Comparison of ENCODE assay signal across 32 mouse cellular contexts in genomic region chr10:58249535-58249934, GRCm38 (mm10). TPM values are rescaled to one million over a fixed set of nuclear protein-coding genes. Genes with fewer than 3 reads are reported as not detected.
A peak's percentile ranks its signal among the peaks of the same experiment; 100 is the strongest.
DNase-seq lines count a peak whose midpoint lies in the region; ATAC-seq and TF ChIP-seq lines count a peak whose summit lies in the region.
"Had no signal": no experiment of that assay in that cellular context is flagged by ENCODE, and none has a peak within 500 bp of the region (broad histone marks: within the 10 kb centered on the region; RNA-seq: fewer than 3 reads in every experiment).

No protein-coding gene starts in this region.

- H3K4me2 ChIP-seq in liver, postnatal 0 days (ENCODE audit: low read depth, low read length) = no peak overlapping the region
- H3K4me2 ChIP-seq in forebrain, embryonic 13.5 days = no peak overlapping the region
- H3K4me2 ChIP-seq: embryonic facial prominence, embryonic 12.5 days; hindbrain, embryonic 13.5 days; intestine, embryonic 15.5 days; midbrain, embryonic 11.5 days; neural tube, embryonic 12.5 days had no signal

- ATAC-seq in CD4-positive, CD25-positive, alpha-beta regulatory T cell, adult 4 months = no peak
- ATAC-seq in liver, postnatal 0 days = no peak
- no peak for ATAC-seq in forebrain, embryonic 13.5 days
- ATAC-seq: forebrain, embryonic 16.5 days; intestine, embryonic 15.5 days had no signal

- DNase-seq in CD4-positive, CD25-positive, alpha-beta regulatory T cell, adult 2 months (ENCODE audit: low read depth, low spot score) = peak; percentile 41
- no peak for DNase-seq in liver, postnatal 0 days
- DNase-seq in liver = no peak
- peak; percentile 4 for DNase-seq in MEL-GATA-1-ER (ENCODE audit: extremely low read depth, low read depth)
- no peak for DNase-seq in cerebellum, adult 8-10 months
- DNase-seq: adrenal gland, adult 8-10 months; cerebellum, adult 9-11 months; gastrocnemius, postnatal 36 days; heart, postnatal 14 days; left cerebral cortex, postnatal 4 days; lung, adult 2 months; right cerebral cortex, adult 18-20 months; spleen, adult 18-20 months had no signal

- H3K36me3 ChIP-seq in liver, postnatal 0 days (replicated peaks; ENCODE audit: insufficient read depth, low read length) = no peaks in the 10 kb centered on the region
- no peaks in the 10 kb centered on the region for H3K36me3 ChIP-seq in small intestine, adult 2 months (ENCODE audit: control insufficient read depth, insufficient read depth, low read length)
- H3K36me3 ChIP-seq in forebrain, embryonic 13.5 days (ENCODE audit: poor library complexity, severe bottlenecking) = no peaks in the 10 kb centered on the region
- H3K36me3 ChIP-seq: embryonic facial prominence, embryonic 12.5 days; G1E; heart, embryonic 10.5 days; hindbrain, embryonic 13.5 days; intestine, embryonic 15.5 days; neural tube, embryonic 12.5 days had no signal

- no peaks in the 10 kb centered on the region for H3K9me3 ChIP-seq in liver, postnatal 0 days (ENCODE audit: low read length)
- H3K9me3 ChIP-seq in forebrain, embryonic 13.5 days (replicated peaks) = no peaks in the 10 kb centered on the region
- H3K9me3 ChIP-seq: embryonic facial prominence, embryonic 12.5 days; G1E; heart, embryonic 10.5 days; hindbrain, embryonic 13.5 days; intestine, embryonic 15.5 days; neural tube, embryonic 12.5 days had no signal

- H3K4me1 ChIP-seq in liver, postnatal 0 days (ENCODE audit: insufficient read depth) = peaks cover 4% of the 10 kb centered on the region
- H3K4me1 ChIP-seq in small intestine, adult 2 months (ENCODE audit: control insufficient read depth, insufficient read depth, insufficient read length, low read length) = peaks cover under 1% of the 10 kb centered on the region; the same call in 1 of the 2 replicates
- peaks cover under 1% of the 10 kb centered on the region for H3K4me1 ChIP-seq in forebrain, embryonic 13.5 days
- H3K4me1 ChIP-seq: embryonic facial prominence, embryonic 12.5 days; intestine, embryonic 15.5 days had no signal

- no peak for TF ChIP-seq POLR2A in small intestine, adult 2 months (IDR thresholded peaks at IDR 0.05; ENCODE audit: low read depth, low read length)

- H3K27ac ChIP-seq in liver, postnatal 0 days (ENCODE audit: low read depth) = no peak overlapping the region
- no peak overlapping the region for H3K27ac ChIP-seq in small intestine, adult 2 months (ENCODE audit: insufficient read depth, low read depth, low read length)
- H3K27ac ChIP-seq in forebrain, embryonic 13.5 days = no peak overlapping the region
- H3K27ac ChIP-seq: embryonic facial prominence, embryonic 12.5 days; heart, embryonic 10.5 days; hindbrain, embryonic 13.5 days; intestine, embryonic 15.5 days; macrophage; neural tube, embryonic 12.5 days had no signal

- no peak overlapping the region for H3K4me3 ChIP-seq in liver, postnatal 0 days (ENCODE audit: low read depth, low read length)
- H3K4me3 ChIP-seq in small intestine, adult 2 months (ENCODE audit: low read depth, low read length) = no peak overlapping the region
- H3K4me3 ChIP-seq in forebrain, embryonic 13.5 days = no peak overlapping the region
- H3K4me3 ChIP-seq: embryonic facial prominence, embryonic 12.5 days; erythroblast, embryonic 14.5 days; heart, embryonic 10.5 days; hindbrain, embryonic 13.5 days; intestine, embryonic 15.5 days; neural tube, embryonic 12.5 days had no signal

- TF ChIP-seq CTCF in liver, postnatal 0 days (IDR thresholded peaks at IDR 0.05; ENCODE audit: low read depth) = peak; percentile 22; the same call in 1 of the 2 replicates
- 0 out of 2 replicates have a peak, but pooled peaks have one; percentile 8 for TF ChIP-seq CTCF in small intestine, adult 2 months (IDR thresholded peaks at IDR 0.05; ENCODE audit: extremely low read depth, insufficient read length, insufficient replicate concordance, low read depth, low read length)

- TF ChIP-seq EP300 in liver, postnatal 0 days (IDR thresholded peaks at IDR 0.05; ENCODE audit: low read depth) = no peak

- 39% methylated on average over 1 of the region's 1 CpGs for WGBS in liver, postnatal 0 days (ENCODE audit: insufficient replicate concordance)
- WGBS in small intestine, adult 2 months = 68% methylated on average over 1 of the region's 1 CpGs
- WGBS in forebrain, embryonic 13.5 days = 15% methylated on average over 1 of the region's 1 CpGs

- H3K9ac ChIP-seq in liver, postnatal 0 days (replicated peaks) = no peak overlapping the region
- no peak overlapping the region for H3K9ac ChIP-seq in forebrain, embryonic 13.5 days
- H3K9ac ChIP-seq: embryonic facial prominence, embryonic 12.5 days; hindbrain, embryonic 13.5 days; intestine, embryonic 15.5 days; neural tube, embryonic 12.5 days had no signal

- H3K27me3 ChIP-seq in liver, postnatal 0 days (ENCODE audit: insufficient read depth, low read length) = no peaks in the 10 kb centered on the region
- no peaks in the 10 kb centered on the region for H3K27me3 ChIP-seq in small intestine, adult 2 months (ENCODE audit: control insufficient read depth, insufficient read depth, low read length)
- no peaks in the 10 kb centered on the region for H3K27me3 ChIP-seq in forebrain, embryonic 13.5 days
- H3K27me3 ChIP-seq: embryonic facial prominence, embryonic 12.5 days; hindbrain, embryonic 13.5 days; intestine, embryonic 15.5 days; neural tube, embryonic 12.5 days had no signal

RNA-seq across cellular contexts. Expression of gene Gcc2, which starts 5.8 kb away (rescaled TPM):
- 10 to 100 TPM; 62.8 to 84.8 TPM for polyA plus RNA-seq in CD4-positive, CD25-positive, alpha-beta regulatory T cell, adult 4 months (2017; shearing (Covaris generic))
- polyA plus RNA-seq in liver, postnatal 0 days (2015; fragmentation: Nextera tagmentation; extraction: Ambion mirVana) = 31.7 and 34.0 TPM in 2 replicates
- polyA plus RNA-seq in small intestine, adult 2 months (2012; rRNA removed) = 3.2 and 6.2 TPM in 2 replicates
- 73.0 and 86.7 TPM in 2 replicates for polyA plus RNA-seq in forebrain, embryonic 13.5 days (2015; fragmentation: Nextera tagmentation; extraction: Ambion mirVana)

RNA-seq across cellular contexts. Expression of gene Gm4981, which starts 13.0 kb away (rescaled TPM):
- polyA plus RNA-seq in CD4-positive, CD25-positive, alpha-beta regulatory T cell, adult 4 months (2017; shearing (Covaris generic)) = not detected
- polyA plus RNA-seq in liver, postnatal 0 days (2015; fragmentation: Nextera tagmentation; extraction: Ambion mirVana) = not detected in 2 replicates
- not detected in 2 replicates for polyA plus RNA-seq in small intestine, adult 2 months (2012; rRNA removed)
- polyA plus RNA-seq in forebrain, embryonic 13.5 days (2015; fragmentation: Nextera tagmentation; extraction: Ambion mirVana) = not detected in 2 replicates
- polyA plus RNA-seq: embryonic facial prominence, embryonic 12.5 days; erythroblast, embryonic 14.5 days; forebrain, embryonic 16.5 days; G1E; hindbrain, embryonic 13.5 days; intestine, embryonic 15.5 days; kidney, embryonic 16.5 days; liver, adult 2 months; lung, adult 2 months; macrophage; midbrain, embryonic 11.5 days; neural tube, embryonic 12.5 days; stomach, embryonic 14.5 days; thymus, postnatal 0 days; urinary bladder, adult 2 months had no signal

RNA-seq across cellular contexts. Expression of gene Duxf3, which starts 17.1 kb away (rescaled TPM):
- polyA plus RNA-seq in CD4-positive, CD25-positive, alpha-beta regulatory T cell, adult 4 months (2017; shearing (Covaris generic)) = under 1 TPM in 1 of 2 experiments, not detected in 1; 0.27 TPM
- polyA plus RNA-seq in liver, postnatal 0 days (2015; fragmentation: Nextera tagmentation; extraction: Ambion mirVana) = not detected in 2 replicates
- polyA plus RNA-seq in small intestine, adult 2 months (2012; rRNA removed) = not detected in 2 replicates
- not detected in 2 replicates for polyA plus RNA-seq in forebrain, embryonic 13.5 days (2015; fragmentation: Nextera tagmentation; extraction: Ambion mirVana)
- polyA plus RNA-seq: embryonic facial prominence, embryonic 12.5 days; erythroblast, embryonic 14.5 days; forebrain, embryonic 16.5 days; G1E; heart, embryonic 10.5 days; hindbrain, embryonic 13.5 days; intestine, embryonic 15.5 days; kidney, embryonic 16.5 days; liver, adult 2 months; lung, adult 2 months; macrophage; midbrain, embryonic 11.5 days; neural tube, embryonic 12.5 days; stomach, embryonic 14.5 days; thymus, postnatal 0 days; urinary bladder, adult 2 months had no signal

RNA-seq across cellular contexts. Expression of gene AW822073, which starts 24.8 kb away (rescaled TPM):
- not detected for polyA plus RNA-seq in CD4-positive, CD25-positive, alpha-beta regulatory T cell, adult 4 months (2017; shearing (Covaris generic))
- not detected in 2 replicates for polyA plus RNA-seq in liver, postnatal 0 days (2015; fragmentation: Nextera tagmentation; extraction: Ambion mirVana)
- polyA plus RNA-seq in small intestine, adult 2 months (2012; rRNA removed) = not detected in 2 replicates
- not detected in 2 replicates for polyA plus RNA-seq in forebrain, embryonic 13.5 days (2015; fragmentation: Nextera tagmentation; extraction: Ambion mirVana)
- polyA plus RNA-seq: cortical plate, adult 2 months; embryonic facial prominence, embryonic 12.5 days; erythroblast, embryonic 14.5 days; forebrain, embryonic 16.5 days; G1E; heart, embryonic 10.5 days; hindbrain, embryonic 13.5 days; intestine, embryonic 15.5 days; kidney, embryonic 16.5 days; liver, adult 2 months; lung, adult 2 months; macrophage; midbrain, embryonic 11.5 days; neural tube, embryonic 12.5 days; stomach, embryonic 14.5 days; thymus, postnatal 0 days; urinary bladder, adult 2 months had no signal

Comparison
In these comparisons a context has a peak if more than half of its experiments do, and no peak if none do; other contexts are left out.
1. DNase-seq: peak in CD4-positive, CD25-positive, alpha-beta regulatory T cell, adult 2 months (single experiment) and MEL-GATA-1-ER (single experiment); none in liver, postnatal 0 days (single experiment), liver (single experiment) and cerebellum, adult 8-10 months (single experiment).